ENCODE assay signal across 10 mouse cellular contexts in genomic region chrX:109076355-109076754, GRCm38 (mm10). TPM values are rescaled to one million over a fixed set of nuclear protein-coding genes. Genes with fewer than 3 reads are reported as not detected.
DNase-seq lines count a peak whose midpoint lies in the region; ATAC-seq lines count a peak whose summit lies in the region.
"Had no signal": no experiment of that assay in that cellular context is flagged by ENCODE, and none has a peak within 500 bp of the region (broad histone marks: within the 10 kb centered on the region; RNA-seq: fewer than 3 reads in every experiment).

No protein-coding gene starts in this region.

- no peaks in the 10 kb centered on the region for H3K36me3 ChIP-seq in embryonic facial prominence, embryonic 11.5 days (replicated peaks; ENCODE audit: control insufficient read depth, insufficient read depth, low read depth, low read length)
- no peaks in the 10 kb centered on the region for H3K36me3 ChIP-seq in embryonic facial prominence, embryonic 10.5 days (replicated peaks)
- H3K36me3 ChIP-seq in heart, embryonic 12.5 days = no peaks in the 10 kb centered on the region
- H3K36me3 ChIP-seq: embryonic facial prominence, embryonic 15.5 days had no signal

- H3K4me1 ChIP-seq in embryonic facial prominence, embryonic 11.5 days (ENCODE audit: control insufficient read depth, insufficient read depth, low read length) = no peaks in the 10 kb centered on the region
- H3K4me1 ChIP-seq in embryonic facial prominence, embryonic 10.5 days = no peaks in the 10 kb centered on the region
- H3K4me1 ChIP-seq in heart, embryonic 12.5 days (replicated peaks) = no peaks in the 10 kb centered on the region
- H3K4me1 ChIP-seq: embryonic facial prominence, embryonic 15.5 days had no signal

- H3K9me3 ChIP-seq in embryonic facial prominence, embryonic 11.5 days (replicated peaks; ENCODE audit: control insufficient read depth, low read length) = no peaks in the 10 kb centered on the region
- H3K9me3 ChIP-seq in embryonic facial prominence, embryonic 10.5 days = no peaks in the 10 kb centered on the region
- H3K9me3 ChIP-seq in heart, embryonic 12.5 days (replicated peaks) = no peaks in the 10 kb centered on the region
- H3K9me3 ChIP-seq: embryonic facial prominence, embryonic 15.5 days had no signal

- no peak overlapping the region for H3K9ac ChIP-seq in embryonic facial prominence, embryonic 11.5 days (replicated peaks; ENCODE audit: low read length)
- H3K9ac ChIP-seq in heart, embryonic 12.5 days = no peak overlapping the region
- H3K9ac ChIP-seq: embryonic facial prominence, embryonic 15.5 days had no signal

- H3K4me3 ChIP-seq in embryonic facial prominence, embryonic 11.5 days (ENCODE audit: low read depth, low read length) = no peak overlapping the region
- no peak overlapping the region for H3K4me3 ChIP-seq in embryonic facial prominence, embryonic 10.5 days
- no peak overlapping the region for H3K4me3 ChIP-seq in heart, embryonic 12.5 days
- H3K4me3 ChIP-seq: embryonic facial prominence, embryonic 15.5 days had no signal

- intact Hi-C loops in left cerebral cortex, postnatal 14 days (cut with DNase I) = loop anchor here (10.0 kb wide), 1 partner anchor 212 kb away; no protein-coding TSS in a partner anchor

- no peak overlapping the region for H3K4me2 ChIP-seq in embryonic facial prominence, embryonic 11.5 days (ENCODE audit: low read depth, low read length)
- no peak overlapping the region for H3K4me2 ChIP-seq in heart, embryonic 12.5 days
- H3K4me2 ChIP-seq: embryonic facial prominence, embryonic 15.5 days had no signal

- H3K27me3 ChIP-seq in embryonic facial prominence, embryonic 11.5 days (ENCODE audit: control insufficient read depth, insufficient read depth, low read length) = no peaks in the 10 kb centered on the region
- no peaks in the 10 kb centered on the region for H3K27me3 ChIP-seq in embryonic facial prominence, embryonic 10.5 days (replicated peaks; ENCODE audit: low read depth, poor library complexity, severe bottlenecking)
- no peaks in the 10 kb centered on the region for H3K27me3 ChIP-seq in heart, embryonic 12.5 days (replicated peaks)
- H3K27me3 ChIP-seq: embryonic facial prominence, embryonic 15.5 days had no signal

- ATAC-seq in embryonic facial prominence, embryonic 11.5 days (replicated peaks; ENCODE audit: insufficient number of reproducible peaks, low FRiP score, low TSS enrichment, low read depth) = no peak
- no peak for ATAC-seq in heart, embryonic 12.5 days (ENCODE audit: insufficient number of reproducible peaks, low FRiP score)
- ATAC-seq: Patski had no signal

- peak; percentile 50 for DNase-seq in embryonic facial prominence, embryonic 11.5 days (ENCODE audit: low spot score)
- no peak for DNase-seq in embryonic facial prominence, embryonic 10.5 days (ENCODE audit: low spot score)
- peak; percentile 8 to 20 for DNase-seq in left cerebral cortex, postnatal 14 days (ENCODE audit: low spot score in 2 of 2)
- no peak for DNase-seq in left cerebral cortex, adult 11 months (ENCODE audit: low spot score)
- DNase-seq in R1 (ENCODE audit: low read depth, low spot score) = peak; percentile 8
- DNase-seq in lung, postnatal 36 days = peak; percentile 50
- no peak for DNase-seq in ovary, adult 18-20 months (ENCODE audit: low spot score)

- 13% methylated on average over 3 of the region's 3 CpGs for WGBS in embryonic facial prominence, embryonic 11.5 days
- whole genome bisulfite sequencing in embryonic facial prominence, embryonic 10.5 days = 18% methylated on average over 3 of the region's 3 CpGs
- 24% methylated on average over 3 of the region's 3 CpGs for WGBS in heart, embryonic 12.5 days

- H3K27ac ChIP-seq in embryonic facial prominence, embryonic 11.5 days (replicated peaks; ENCODE audit: low read depth, low read length) = no peak overlapping the region
- no peak overlapping the region for H3K27ac ChIP-seq in embryonic facial prominence, embryonic 10.5 days (replicated peaks)
- no peak overlapping the region for H3K27ac ChIP-seq in heart, embryonic 12.5 days (ENCODE audit: poor library complexity, severe bottlenecking)
- H3K27ac ChIP-seq: embryonic facial prominence, embryonic 15.5 days had no signal

RNA-seq across cellular contexts. Expression of gene Sh3bgrl, which starts 18.8 kb away (rescaled TPM):
- 155 and 159 TPM in 2 replicates for polyA plus RNA-seq in embryonic facial prominence, embryonic 11.5 days (2014; fragmentation: Nextera tagmentation; extraction: Ambion mirVana)
- polyA plus RNA-seq in embryonic facial prominence, embryonic 10.5 days (2016; fragmentation: Nextera tagmentation; extraction: Ambion mirVana) = 137 and 147 TPM in 2 replicates
- 10 to 100 TPM; 64.4 to 73.3 TPM for total RNA-seq in left cerebral cortex, postnatal 14 days (2021)
- polyA plus RNA-seq in heart, embryonic 12.5 days (2016; fragmentation: Nextera tagmentation; extraction: Ambion mirVana) = 92.0 and 92.5 TPM in 2 replicates

Comparison
In these comparisons a context has a peak if more than half of its experiments do, and no peak if none do; other contexts are left out.
1. DNase-seq: peak in embryonic facial prominence, embryonic 11.5 days (single experiment), left cerebral cortex, postnatal 14 days (2 of 2), R1 (single experiment) and lung, postnatal 36 days (single experiment); none in embryonic facial prominence, embryonic 10.5 days (single experiment), left cerebral cortex, adult 11 months (single experiment) and ovary, adult 18-20 months (single experiment).